Mouse (Mus musculus): ENCODE data around the gene Fnbp1l. TPM values are rescaled to one million over a fixed set of nuclear protein-coding genes. Genes with fewer than 3 reads are reported as not detected.

Fnbp1l gene
- polyA plus RNA-seq, 1 experiment from 2014 or later, result 56.3 TPM

DNA sequence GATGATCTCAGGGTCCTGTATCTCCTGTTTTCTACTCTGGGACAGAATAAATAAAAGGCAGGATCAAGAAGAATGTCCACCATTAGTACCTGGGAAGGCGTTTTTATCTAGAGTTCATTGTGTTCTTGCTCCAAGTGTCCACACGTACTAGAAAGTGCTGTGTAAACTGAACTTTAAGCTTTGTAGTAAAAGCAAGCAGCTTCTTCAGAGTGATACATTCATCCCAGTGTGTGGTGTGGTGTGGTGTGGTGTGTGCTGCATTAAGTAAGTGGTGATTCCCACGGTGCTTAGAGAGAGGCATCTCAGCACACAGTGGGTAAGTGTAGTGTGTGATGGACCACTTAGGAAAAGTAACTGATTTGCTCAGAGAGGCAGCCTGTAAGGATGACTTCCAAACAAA is 91.0 kb downstream of the Fnbp1l start:
- DNase-seq, result no peak
- Histone ChIP-seq H3K4me2 (no peak overlapping the region), H3K27me3 (ENCODE audit: insufficient read depth, low read length) (no peaks in the 10 kb centered on the region), H3K4me3 (ENCODE audit: low read depth, low read length) (no peak overlapping the region), H3K4me1 (ENCODE audit: insufficient read depth) (no peaks in the 10 kb centered on the region), H3K36me3 (ENCODE audit: insufficient read depth) (peaks cover 9% of the 10 kb centered on the region; the same call in 1 of the 2 replicates), H3K27ac (ENCODE audit: low read depth) (no peak overlapping the region), H3K9ac (no peak overlapping the region), H3K9me3 (ENCODE audit: low read depth, low read length) (no peaks in the 10 kb centered on the region)
- WGBS, result 69% methylated on average over 3 of the region's 3 CpGs
- no peak for ATAC-seq (ENCODE audit: insufficient read depth)
- TF ChIP-seq CTCF (IDR thresholded peaks at IDR 0.05; ENCODE audit: low read depth), result no peak

DNA sequence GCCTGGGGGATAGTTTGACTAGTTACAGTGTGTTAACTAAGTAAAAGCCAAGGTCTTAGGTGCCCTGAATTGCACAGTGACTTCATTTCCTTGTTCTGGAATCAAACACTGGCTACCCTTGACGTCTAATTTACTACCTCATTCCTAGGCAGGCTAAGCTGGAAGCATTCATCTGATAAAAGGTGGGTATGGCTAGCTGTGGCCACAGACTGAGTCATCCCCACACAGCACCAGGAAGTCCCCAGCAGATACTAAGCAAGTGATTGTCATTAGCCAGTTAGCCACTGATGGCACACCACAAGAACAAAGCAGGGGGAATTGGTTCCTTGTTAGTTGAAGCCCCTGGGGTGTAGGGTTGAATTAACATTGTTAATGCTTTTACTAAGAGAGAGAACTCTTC is 98.2 kb downstream of the Fnbp1l start:
- ATAC-seq (ENCODE audit: insufficient read depth) (no peak), DNase-seq (no peak)
- Histone ChIP-seq H3K4me1 (ENCODE audit: insufficient read depth) (no peaks in the 10 kb centered on the region), H3K9me3 (ENCODE audit: low read depth, low read length) (no peaks in the 10 kb centered on the region), H3K4me2 (no peak overlapping the region), H3K9ac (no peak overlapping the region), H3K27ac (ENCODE audit: low read depth) (no peak overlapping the region), H3K27me3 (ENCODE audit: insufficient read depth, low read length) (no peaks in the 10 kb centered on the region), H3K4me3 (ENCODE audit: low read depth, low read length) (no peak overlapping the region), H3K36me3 (ENCODE audit: insufficient read depth) (0 out of 2 replicates have a peak, but pooled peaks cover 10% of the 10 kb centered on the region)
- no peak for TF ChIP-seq CTCF (IDR thresholded peaks at IDR 0.05; ENCODE audit: low read depth)
- 51% methylated on average over 1 of the region's 1 CpGs for WGBS

DNA sequence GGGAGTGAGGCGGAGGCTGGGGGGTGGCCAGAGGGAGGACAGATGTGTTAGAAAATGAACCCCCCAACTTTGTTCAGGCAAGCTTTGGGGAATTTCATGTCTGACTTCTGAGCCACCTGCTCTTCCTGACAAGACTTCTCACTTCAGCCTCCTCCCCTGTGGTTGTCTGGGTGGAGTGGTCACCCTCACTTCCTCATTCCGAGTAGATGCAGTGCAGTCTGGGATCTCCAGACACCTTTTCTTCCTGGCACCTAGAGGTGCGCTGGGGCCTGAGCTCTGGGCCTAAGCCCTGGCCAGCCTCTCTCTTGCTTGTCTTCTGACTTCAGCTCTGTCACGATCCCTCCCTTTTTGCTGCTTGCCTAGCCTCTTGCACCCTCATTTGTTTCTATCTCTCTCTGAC is 98.6 kb downstream of the Fnbp1l start:
- WGBS, result 83% methylated on average over 4 of the region's 4 CpGs
- TF ChIP-seq CTCF (IDR thresholded peaks at IDR 0.05; ENCODE audit: low read depth), result no peak
- no peak overlapping the region for H3K9ac ChIP-seq

DNA sequence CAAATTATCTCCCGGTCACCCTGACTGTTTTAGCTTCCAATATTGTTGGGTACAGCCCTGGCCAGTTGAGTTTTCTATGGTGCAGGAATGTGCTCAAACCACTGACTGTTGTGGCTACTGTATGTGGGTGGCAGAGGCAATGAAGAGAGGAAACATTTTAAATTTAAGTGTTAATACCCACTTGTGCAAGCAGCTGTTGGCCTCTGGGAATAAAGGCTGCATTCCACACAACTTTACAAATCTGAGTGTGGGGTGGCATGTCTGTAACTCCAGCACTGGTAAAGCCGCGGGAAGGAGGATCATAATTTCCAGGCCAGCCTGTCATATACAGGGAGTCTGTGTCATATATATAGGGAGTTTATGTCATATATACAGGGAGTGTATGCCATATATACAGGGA is 99.2 kb downstream of the Fnbp1l start:
- Histone ChIP-seq H3K4me1 (ENCODE audit: insufficient read depth) (peaks cover 7% of the 10 kb centered on the region; the same call in 1 of the 2 replicates), H3K36me3 (ENCODE audit: insufficient read depth) (0 out of 2 replicates have a peak, but pooled peaks cover 14% of the 10 kb centered on the region)
- TF ChIP-seq CTCF (IDR thresholded peaks at IDR 0.05; ENCODE audit: low read depth), result no peak

More for the DNA sequence above, 98.6 kb downstream of the Fnbp1l start:
- Histone ChIP-seq H3K4me2 (no peak overlapping the region), H3K36me3 (ENCODE audit: insufficient read depth) (0 out of 2 replicates have a peak, but pooled peaks cover 12% of the 10 kb centered on the region), H3K27me3 (ENCODE audit: insufficient read depth, low read length) (no peaks in the 10 kb centered on the region), H3K27ac (ENCODE audit: low read depth) (no peak overlapping the region), H3K9me3 (ENCODE audit: low read depth, low read length) (no peaks in the 10 kb centered on the region), H3K4me3 (ENCODE audit: low read depth, low read length) (no peak overlapping the region), H3K4me1 (ENCODE audit: insufficient read depth) (peaks cover 2% of the 10 kb centered on the region; the same call in 1 of the 2 replicates)
- ATAC-seq (ENCODE audit: insufficient read depth) (no peak), DNase-seq (no peak)

DNA sequence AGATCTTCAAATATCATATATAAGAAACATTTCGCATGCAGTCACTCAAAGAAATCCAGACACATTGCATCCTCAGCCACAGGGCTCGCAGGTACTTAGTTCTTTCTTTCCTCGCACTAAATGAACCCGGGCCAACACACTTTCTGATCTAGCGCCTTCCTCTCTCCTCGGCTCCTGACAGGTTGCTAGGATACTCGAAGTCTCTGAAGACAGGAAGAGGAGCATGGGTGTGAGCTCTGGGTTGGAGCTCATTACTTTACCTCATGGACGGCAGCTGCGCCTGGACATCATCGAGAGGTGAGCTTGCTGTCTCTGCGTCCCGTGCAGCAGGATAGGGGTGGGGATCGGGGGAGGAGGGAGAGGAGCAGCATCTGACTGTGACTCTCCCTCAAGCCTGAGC is 100.4 kb downstream of the Fnbp1l start:
- 0 out of 2 replicates have a peak, but pooled peaks cover 8% of the 10 kb centered on the region for H3K36me3 ChIP-seq (ENCODE audit: insufficient read depth)

More for the DNA sequence above, 99.2 kb downstream of the Fnbp1l start:
- no peak overlapping the region for H3K4me3 ChIP-seq (ENCODE audit: low read depth, low read length)
- no peaks in the 10 kb centered on the region for H3K27me3 ChIP-seq (ENCODE audit: insufficient read depth, low read length)
- H3K9ac ChIP-seq, result no peak overlapping the region
- 76% methylated on average over 3 of the region's 3 CpGs for WGBS
- H3K9me3 ChIP-seq (ENCODE audit: low read depth, low read length), result no peaks in the 10 kb centered on the region
- ATAC-seq (ENCODE audit: insufficient read depth) (no peak), DNase-seq (no peak)
- H3K4me2 ChIP-seq, result no peak overlapping the region
- no peak overlapping the region for H3K27ac ChIP-seq (ENCODE audit: low read depth)

DNA sequence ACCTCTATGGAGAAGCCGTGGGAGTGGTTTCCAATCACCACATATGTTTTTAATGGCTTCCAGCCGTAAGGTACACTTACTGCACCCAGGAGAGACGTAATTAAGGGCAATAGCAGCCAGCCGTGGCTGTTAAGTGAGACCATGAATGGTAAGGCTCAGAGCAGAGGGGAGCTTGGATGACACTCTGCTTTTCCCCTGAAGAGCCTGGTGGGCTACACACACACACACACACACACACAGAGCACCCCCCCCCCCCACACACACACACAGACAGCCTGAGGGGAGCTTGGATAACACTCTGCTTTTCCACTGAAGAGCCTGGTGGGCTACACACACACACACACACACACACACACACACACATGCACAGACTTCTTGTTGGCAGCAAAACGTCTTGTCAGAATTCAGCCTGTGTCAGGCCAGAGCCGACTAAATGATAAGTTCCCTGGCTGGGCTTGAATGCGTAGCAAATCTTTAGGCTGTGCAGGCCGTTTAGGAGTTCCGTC is 101.2 kb downstream of the Fnbp1l start:
- no peaks in the 10 kb centered on the region for H3K27me3 ChIP-seq (ENCODE audit: insufficient read depth, low read length)
- DNase-seq (peak; percentile 64), ATAC-seq (ENCODE audit: insufficient read depth) (peak; percentile 52)
- H3K27ac ChIP-seq (ENCODE audit: low read depth), result no peak overlapping the region
- H3K36me3 ChIP-seq (ENCODE audit: insufficient read depth), result 0 out of 2 replicates have a peak, but pooled peaks cover 8% of the 10 kb centered on the region
- no peak for TF ChIP-seq CTCF (IDR thresholded peaks at IDR 0.05; ENCODE audit: low read depth)
- no peak overlapping the region for H3K4me3 ChIP-seq (ENCODE audit: low read depth, low read length)
- no peak overlapping the region for H3K4me2 ChIP-seq
- 49% methylated on average over 9 of the region's 9 CpGs for WGBS
- H3K9ac ChIP-seq, result no peak overlapping the region
- H3K9me3 ChIP-seq (ENCODE audit: low read depth, low read length), result no peaks in the 10 kb centered on the region
- H3K4me1 ChIP-seq (ENCODE audit: insufficient read depth), result peaks cover 7% of the 10 kb centered on the region; the same call in 1 of the 2 replicates

More for the DNA sequence above, 100.4 kb downstream of the Fnbp1l start:
- 43% methylated on average over 13 of the region's 13 CpGs for WGBS
- H3K27me3 ChIP-seq (ENCODE audit: insufficient read depth, low read length), result no peaks in the 10 kb centered on the region
- no peaks in the 10 kb centered on the region for H3K9me3 ChIP-seq (ENCODE audit: low read depth, low read length)
- H3K9ac ChIP-seq, result no peak overlapping the region
- TF ChIP-seq CTCF (IDR thresholded peaks at IDR 0.05; ENCODE audit: low read depth), result no peak
- peaks cover 7% of the 10 kb centered on the region; the same call in 1 of the 2 replicates for H3K4me1 ChIP-seq (ENCODE audit: insufficient read depth)
- no peak overlapping the region for H3K27ac ChIP-seq (ENCODE audit: low read depth)
- no peak overlapping the region for H3K4me2 ChIP-seq
- no peak overlapping the region for H3K4me3 ChIP-seq (ENCODE audit: low read depth, low read length)
- ATAC-seq (ENCODE audit: insufficient read depth) (no peak), DNase-seq (no peak)

DNA sequence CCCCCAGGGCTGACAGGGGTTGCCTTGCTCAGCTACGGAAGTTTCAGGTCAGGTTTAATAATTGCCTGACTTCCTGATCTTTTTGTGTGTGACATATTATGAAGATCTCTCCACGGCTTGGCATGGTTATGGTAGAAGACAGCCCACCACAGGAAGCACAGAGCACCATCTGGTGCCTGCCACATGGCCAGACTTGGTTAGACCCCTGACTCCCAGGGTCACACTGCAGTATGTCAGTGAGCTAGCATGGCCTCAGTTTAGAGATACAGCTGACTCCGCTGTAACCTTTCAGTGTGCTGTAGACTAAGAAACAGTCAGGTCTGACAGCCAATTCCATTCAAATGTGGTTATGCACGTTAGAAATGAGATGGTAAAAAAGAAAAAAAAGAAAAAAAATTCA is 101.8 kb downstream of the Fnbp1l start:
- no peak overlapping the region for H3K4me2 ChIP-seq
- no peak overlapping the region for H3K9ac ChIP-seq
- H3K27me3 ChIP-seq (ENCODE audit: insufficient read depth, low read length), result no peaks in the 10 kb centered on the region
- ATAC-seq (ENCODE audit: insufficient read depth) (no peak), DNase-seq (no peak)
- whole genome bisulfite sequencing, result 65% methylated on average over 4 of the region's 4 CpGs
- no peak overlapping the region for H3K27ac ChIP-seq (ENCODE audit: low read depth)
- H3K4me1 ChIP-seq (ENCODE audit: insufficient read depth), result peaks cover 7% of the 10 kb centered on the region; the same call in 1 of the 2 replicates
- H3K4me3 ChIP-seq (ENCODE audit: low read depth, low read length), result no peak overlapping the region
- no peaks in the 10 kb centered on the region for H3K9me3 ChIP-seq (ENCODE audit: low read depth, low read length)
- H3K36me3 ChIP-seq (ENCODE audit: insufficient read depth), result peaks cover 12% of the 10 kb centered on the region; the same call in 1 of the 2 replicates
- TF ChIP-seq CTCF (IDR thresholded peaks at IDR 0.05; ENCODE audit: low read depth), result no peak
